Mouse (Mus musculus): ENCODE measurements around the gene Gm10840. TPM values are rescaled to one million over a fixed set of nuclear protein-coding genes. Genes with fewer than 3 reads are reported as not detected.

Gene Gm10840
- total and polyA plus RNA-seq, 2 experiments from 2014 or later, result not detected

GRCm38 (mm10) chr11:106154770-106155169 lies 5.9 kb upstream of the Gm10840 start:
- Histone ChIP-seq H3K36me3 (ENCODE audit: insufficient read depth, low read length) (peaks cover 48% of the 10 kb centered on the region), H3K4me2 (ENCODE audit: low read depth, low read length) (no peak overlapping the region), H3K9ac (replicated peaks; ENCODE audit: low read length) (no peak overlapping the region), H3K4me3 (ENCODE audit: low read length) (no peak overlapping the region), H3K9me3 (ENCODE audit: low read length) (no peaks in the 10 kb centered on the region), H3K27me3 (ENCODE audit: insufficient read depth, low read length) (no peaks in the 10 kb centered on the region), H3K27ac (no peak overlapping the region), H3K4me1 (ENCODE audit: insufficient read depth, low read length) (no peaks in the 10 kb centered on the region)
- DNase-seq (ENCODE audit: low spot score) (no peak), ATAC-seq (no peak)
- WGBS, result 68% methylated on average over 2 of the region's 2 CpGs
- no peak for TF ChIP-seq CTCF (IDR thresholded peaks at IDR 0.05; ENCODE audit: low read depth)

GRCm38 (mm10) chr11:106155761-106156160 lies 4.9 kb upstream of the Gm10840 start:
- Histone ChIP-seq H3K27me3 (ENCODE audit: insufficient read depth, low read length) (no peaks in the 10 kb centered on the region), H3K4me1 (ENCODE audit: insufficient read depth, low read length) (peaks cover 4% of the 10 kb centered on the region; the same call in 1 of the 2 replicates), H3K36me3 (ENCODE audit: insufficient read depth, low read length) (peaks cover 39% of the 10 kb centered on the region), H3K27ac (no peak overlapping the region), H3K4me3 (ENCODE audit: low read length) (no peak overlapping the region), H3K9ac (replicated peaks; ENCODE audit: low read length) (no peak overlapping the region), H3K4me2 (ENCODE audit: low read depth, low read length) (no peak overlapping the region), H3K9me3 (ENCODE audit: low read length) (no peaks in the 10 kb centered on the region)
- no peak for ATAC-seq
- no peak for TF ChIP-seq CTCF (IDR thresholded peaks at IDR 0.05; ENCODE audit: low read depth)
- WGBS, result 52% methylated on average over 3 of the region's 3 CpGs
- DNase-seq (ENCODE audit: low spot score), result no peak

DNA sequence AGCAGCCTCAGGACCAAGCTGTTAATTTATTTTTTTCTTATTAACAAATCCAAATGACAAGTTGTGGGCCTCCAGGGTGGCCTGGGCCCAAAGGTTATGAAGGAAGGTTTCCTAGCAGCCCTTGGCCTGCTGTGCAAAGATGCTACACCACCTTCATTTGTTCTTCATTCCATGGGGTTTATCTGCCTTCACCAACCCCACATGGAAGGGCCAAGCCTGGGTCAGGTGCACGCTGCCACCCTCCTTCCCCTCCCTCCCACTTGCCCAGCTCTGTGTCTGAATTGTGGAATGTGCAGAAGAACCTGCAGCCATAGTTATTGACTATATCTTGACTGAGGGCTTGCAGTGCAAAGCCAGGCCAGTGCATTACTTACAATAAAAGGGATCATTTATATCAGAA lies 4.4 kb upstream of the Gm10840 start:
- no peak for TF ChIP-seq CTCF (IDR thresholded peaks at IDR 0.05; ENCODE audit: low read depth)
- Histone ChIP-seq H3K9ac (replicated peaks; ENCODE audit: low read length) (no peak overlapping the region), H3K36me3 (ENCODE audit: insufficient read depth, low read length) (peaks cover 34% of the 10 kb centered on the region), H3K9me3 (ENCODE audit: low read length) (no peaks in the 10 kb centered on the region), H3K27me3 (ENCODE audit: insufficient read depth, low read length) (no peaks in the 10 kb centered on the region), H3K4me1 (ENCODE audit: insufficient read depth, low read length) (peaks cover 9% of the 10 kb centered on the region; the same call in 1 of the 2 replicates), H3K4me3 (ENCODE audit: low read length) (no peak overlapping the region), H3K4me2 (ENCODE audit: low read depth, low read length) (no peak overlapping the region), H3K27ac (no peak overlapping the region)
- 90% methylated on average over 1 of the region's 1 CpGs for WGBS
- ATAC-seq, result no peak
- no peak for DNase-seq (ENCODE audit: low spot score)

DNA sequence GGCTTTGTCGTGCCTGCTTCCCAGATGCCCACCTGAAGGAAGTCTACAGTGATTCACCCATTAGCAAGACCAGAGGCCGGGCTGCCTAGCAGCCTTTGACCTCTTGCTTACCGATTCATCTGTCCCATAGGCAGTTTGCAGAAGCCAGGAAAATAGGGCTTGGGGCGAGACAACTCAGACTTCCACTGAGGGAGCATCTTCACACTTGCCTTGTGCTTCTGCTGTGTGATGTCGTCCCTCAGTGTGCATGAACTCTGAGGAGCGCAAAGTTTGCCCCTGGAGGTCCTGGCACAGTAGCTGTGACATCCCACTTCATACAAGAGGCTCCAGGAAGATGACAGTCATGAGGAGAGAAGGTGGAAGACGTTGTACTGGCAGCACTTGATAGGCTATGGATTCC lies 3.5 kb upstream of the Gm10840 start:
- Histone ChIP-seq H3K27ac (no peak overlapping the region), H3K36me3 (ENCODE audit: insufficient read depth, low read length) (peaks cover 25% of the 10 kb centered on the region), H3K27me3 (ENCODE audit: insufficient read depth, low read length) (no peaks in the 10 kb centered on the region), H3K9me3 (ENCODE audit: low read length) (no peaks in the 10 kb centered on the region), H3K9ac (replicated peaks; ENCODE audit: low read length) (no peak overlapping the region), H3K4me1 (ENCODE audit: insufficient read depth, low read length) (peaks cover 11% of the 10 kb centered on the region; the same call in 1 of the 2 replicates), H3K4me3 (ENCODE audit: low read length) (no peak overlapping the region), H3K4me2 (ENCODE audit: low read depth, low read length) (no peak overlapping the region)
- WGBS, result 89% methylated on average over 7 of the region's 7 CpGs
- DNase-seq (ENCODE audit: low spot score), result no peak
- TF ChIP-seq CTCF (IDR thresholded peaks at IDR 0.05; ENCODE audit: low read depth), result no peak
- ATAC-seq, result no peak

- Histone ChIP-seq H3K27ac (0 out of 2 replicates have a peak overlapping the region, but pooled peaks have one; percentile 5), H3K36me3 (ENCODE audit: insufficient read depth, low read length) (peaks cover 24% of the 10 kb centered on the region), H3K4me2 (ENCODE audit: low read depth, low read length) (peak overlapping the region; percentile 87), H3K9ac (replicated peaks; ENCODE audit: low read length) (no peak overlapping the region), H3K9me3 (ENCODE audit: low read length) (no peaks in the 10 kb centered on the region), H3K4me1 (ENCODE audit: insufficient read depth, low read length) (peaks cover 11% of the 10 kb centered on the region; the same call in 1 of the 2 replicates), H3K4me3 (ENCODE audit: low read length) (no peak overlapping the region), H3K27me3 (ENCODE audit: insufficient read depth, low read length) (no peaks in the 10 kb centered on the region)
- 56% methylated on average over 14 of the region's 14 CpGs for WGBS
- peak; percentile 49 for DNase-seq (ENCODE audit: low spot score)
- TF ChIP-seq CTCF (IDR thresholded peaks at IDR 0.05; ENCODE audit: low read depth), result peak; percentile 63
- no peak for ATAC-seq
Measured at GRCm38 (mm10) chr11:106158081-106158929, 2.3 kb upstream of the Gm10840 start.

DNA sequence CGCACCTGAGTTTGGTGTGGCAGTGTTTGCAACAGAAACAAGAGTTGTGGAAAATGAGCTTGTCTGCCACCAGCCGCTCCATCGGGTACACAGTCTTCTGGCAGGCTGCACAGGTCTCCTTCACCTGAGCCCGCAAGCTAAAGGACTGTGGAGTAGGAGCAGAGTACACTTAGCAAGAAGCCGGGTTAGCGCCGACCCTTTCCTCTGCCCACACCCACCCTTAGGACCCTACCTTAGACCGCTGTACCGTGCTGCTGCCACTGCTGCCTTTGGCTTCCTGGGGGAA lies 1.8 kb upstream of the Gm10840 start:
- Histone ChIP-seq H3K27ac (peak overlapping the region; percentile 95; the same call in 1 of the 2 replicates), H3K4me1 (ENCODE audit: insufficient read depth, low read length) (peaks cover 11% of the 10 kb centered on the region; the same call in 1 of the 2 replicates), H3K4me2 (ENCODE audit: low read depth, low read length) (peak overlapping the region; percentile 87), H3K9ac (replicated peaks; ENCODE audit: low read length) (peak overlapping the region; percentile 75), H3K36me3 (ENCODE audit: insufficient read depth, low read length) (peaks cover 30% of the 10 kb centered on the region), H3K4me3 (ENCODE audit: low read length) (peak overlapping the region; percentile 59), H3K9me3 (ENCODE audit: low read length) (no peaks in the 10 kb centered on the region), H3K27me3 (ENCODE audit: insufficient read depth, low read length) (no peaks in the 10 kb centered on the region)
- ATAC-seq, result peak; percentile 1; the same call in 1 of the 2 replicates
- WGBS, result 48% methylated on average over 9 of the region's 9 CpGs
- DNase-seq (ENCODE audit: low spot score), result no peak
- no peak for TF ChIP-seq CTCF (IDR thresholded peaks at IDR 0.05; ENCODE audit: low read depth)

Data from hindbrain, postnatal 0 days (tissue).